In genomic region chr2:152397004-152397589, GRCm38 (mm10) we compare ENCODE assay signal across 8 mouse cellular contexts. TPM values are rescaled to one million over a fixed set of nuclear protein-coding genes. Genes with fewer than 3 reads are reported as not detected.
DNase-seq lines count a peak whose midpoint lies in the region; ATAC-seq and TF ChIP-seq lines count a peak whose summit lies in the region.

No protein-coding gene starts in this region.

- no peaks in the 10 kb centered on the region for H3K27me3 ChIP-seq in ES-Bruce4 (ENCODE audit: control insufficient read depth, insufficient read depth, low read length, poor library complexity, severe bottlenecking)
- no peaks in the 10 kb centered on the region for H3K27me3 ChIP-seq in forebrain, embryonic 15.5 days

- under 1% methylated on average over 72 of the region's 77 CpGs for WGBS in forebrain, embryonic 15.5 days
- under 1% methylated on average over 77 of the region's 77 CpGs for WGBS in lung, adult 2 months

- H3K4me1 ChIP-seq in ES-Bruce4 (ENCODE audit: control insufficient read depth, insufficient read depth, low read length): peaks cover 7% of the 10 kb centered on the region
- peaks cover 46% of the 10 kb centered on the region for H3K4me1 ChIP-seq in forebrain, embryonic 15.5 days
- H3K4me1 ChIP-seq in lung, adult 2 months (ENCODE audit: control insufficient read depth, insufficient read depth, low read length): peaks cover 3% of the 10 kb centered on the region; the same call in 1 of the 2 replicates

- no peaks in the 10 kb centered on the region for H3K36me3 ChIP-seq in ES-Bruce4 (ENCODE audit: control insufficient read depth, insufficient read depth, low read length, poor library complexity, severe bottlenecking)
- H3K36me3 ChIP-seq in forebrain, embryonic 15.5 days: no peaks in the 10 kb centered on the region

- peak overlapping the region; percentile 41; the same call in 1 of the 2 replicates for H3K27ac ChIP-seq in ES-Bruce4 (ENCODE audit: insufficient read depth, low read length)
- H3K27ac ChIP-seq in forebrain, embryonic 15.5 days (replicated peaks): peak overlapping the region; percentile 100
- H3K27ac ChIP-seq in layer of hippocampus, adult 2 months: peak overlapping the region; percentile 99

- intact Hi-C loops in heart, postnatal 25 days (cut with DNase I): no loop called here

- H3K9ac ChIP-seq in ES-Bruce4 (ENCODE audit: low read depth, poor library complexity, severe bottlenecking): peak overlapping the region; percentile 93
- H3K9ac ChIP-seq in forebrain, embryonic 15.5 days (replicated peaks): peak overlapping the region; percentile 96

- no peaks in the 10 kb centered on the region for H3K9me3 ChIP-seq in ES-Bruce4 (replicated peaks; ENCODE audit: control insufficient read depth, insufficient read depth, low read length, poor library complexity, severe bottlenecking)
- no peaks in the 10 kb centered on the region for H3K9me3 ChIP-seq in forebrain, embryonic 15.5 days

- H3K4me2 ChIP-seq in forebrain, embryonic 15.5 days (replicated peaks): peak overlapping the region; percentile 93

- H3K4me3 ChIP-seq in ES-Bruce4 (ENCODE audit: low read depth, low read length): peak overlapping the region; percentile 81
- peak overlapping the region; percentile 86 for H3K4me3 ChIP-seq in forebrain, embryonic 15.5 days
- peak overlapping the region; percentile 90 for H3K4me3 ChIP-seq in layer of hippocampus, adult 2 months
- H3K4me3 ChIP-seq in lung, adult 2 months (replicated peaks; ENCODE audit: extremely low read depth, low read depth, low read length): peak overlapping the region; percentile 70

- no peak for TF ChIP-seq EP300 in ES-Bruce4 (IDR thresholded peaks at IDR 0.05; ENCODE audit: insufficient read depth, low read depth, low read length)

- TF ChIP-seq POLR2A in ES-Bruce4 (IDR thresholded peaks at IDR 0.05; ENCODE audit: insufficient read depth, low read length): no peak
- TF ChIP-seq POLR2A in brain, embryonic 14.5 days (IDR thresholded peaks at IDR 0.05; ENCODE audit: borderline replicate concordance, extremely low read depth, insufficient read depth, insufficient read length, poor library complexity, severe bottlenecking): peak; percentile 25
- TF ChIP-seq POLR2A in lung, adult 2 months (IDR thresholded peaks at IDR 0.05; ENCODE audit: borderline replicate concordance, extremely low read depth, low read depth, low read length): no peak

- peak; percentile 6 for ATAC-seq in forebrain, embryonic 15.5 days (replicated peaks)

- no peak for TF ChIP-seq CTCF in ES-Bruce4 (IDR thresholded peaks at IDR 0.05; ENCODE audit: low read depth, low read length)
- TF ChIP-seq CTCF in brain, embryonic 14.5 days (IDR thresholded peaks at IDR 0.05; ENCODE audit: borderline replicate concordance, extremely low read depth, insufficient read depth, insufficient read length): no peak
- no peak for TF ChIP-seq CTCF in layer of hippocampus, adult 2 months (conservative IDR thresholded peaks at IDR 0.05)
- TF ChIP-seq CTCF in lung, adult 2 months (IDR thresholded peaks at IDR 0.05; ENCODE audit: insufficient read depth, low read length): no peak

- DNase-seq in brain, embryonic 14.5 days (ENCODE audit: low read depth): peak; percentile 90
- DNase-seq in heart, postnatal 25 days (ENCODE audit: low spot score): peak; percentile 69
- DNase-seq in layer of hippocampus, adult 2 months (ENCODE audit: low spot score in 2 of 2): peak; percentile 83 to 87
- DNase-seq in lung, adult 2 months: peak; percentile 60
- peak; percentile 75 for DNase-seq in ovary, postnatal 14 days (ENCODE audit: low spot score)
- DNase-seq in thymus, postnatal 10 days (ENCODE audit: low spot score in 2 of 2): peak; percentile 40 to 58

RNA-seq across cellular contexts. Expression of gene Sox12, which starts 0.8 kb away (rescaled TPM):
- 27.5 and 31.3 TPM in 2 replicates for polyA plus RNA-seq in ES-Bruce4 (2011; ENCODE audit: insufficient read depth, insufficient read length, low read depth, missing spikeins)
- polyA plus RNA-seq in brain, embryonic 14.5 days (2012; rRNA removed): 87.0 and 105 TPM in 2 replicates
- 17.7 and 18.3 TPM in 2 replicates for polyA plus RNA-seq in forebrain, embryonic 15.5 days (2015; fragmentation: Nextera tagmentation; extraction: Ambion mirVana)
- total RNA-seq in heart, postnatal 25 days (2021): 1 to 10 TPM; 9.5 to 9.7 TPM
- total RNA-seq in layer of hippocampus, adult 2 months (2021): 10 to 100 TPM; 16.5 to 19.5 TPM
- polyA plus RNA-seq in lung, adult 2 months (2012; rRNA removed): 5.6 and 5.8 TPM in 2 replicates

RNA-seq across cellular contexts. Expression of gene Zcchc3, which starts 17.7 kb away (rescaled TPM):
- polyA plus RNA-seq in ES-Bruce4 (2011; ENCODE audit: insufficient read depth, insufficient read length, low read depth, missing spikeins): 26.7 and 30.6 TPM in 2 replicates
- 18.1 and 19.9 TPM in 2 replicates for polyA plus RNA-seq in brain, embryonic 14.5 days (2012; rRNA removed)
- 18.7 TPM in 2 replicates for polyA plus RNA-seq in forebrain, embryonic 15.5 days (2015; fragmentation: Nextera tagmentation; extraction: Ambion mirVana)
- total RNA-seq in heart, postnatal 25 days (2021): 10 to 100 TPM in 1 of 2 experiments, 1 to 10 TPM in 1; 9.7 to 10.1 TPM
- 10 to 100 TPM in 1 of 2 experiments, 1 to 10 TPM in 1; 9.9 to 10.1 TPM for total RNA-seq in layer of hippocampus, adult 2 months (2021)
- 5.1 and 5.8 TPM in 2 replicates for polyA plus RNA-seq in lung, adult 2 months (2012; rRNA removed)

RNA-seq across cellular contexts. Expression of gene 6820408C15Rik, which starts 18.3 kb away (rescaled TPM):
- not detected in 2 replicates for polyA plus RNA-seq in ES-Bruce4 (2011; ENCODE audit: insufficient read depth, insufficient read length, low read depth, missing spikeins)
- polyA plus RNA-seq in brain, embryonic 14.5 days (2012; rRNA removed): 1.4 and 2.6 TPM in 2 replicates
- 2.1 and 3.7 TPM in 2 replicates for polyA plus RNA-seq in forebrain, embryonic 15.5 days (2015; fragmentation: Nextera tagmentation; extraction: Ambion mirVana)
- total RNA-seq in heart, postnatal 25 days (2021): 1 to 10 TPM; 2.8 to 3.0 TPM
- 1 to 10 TPM; 2.4 to 3.2 TPM for total RNA-seq in layer of hippocampus, adult 2 months (2021)
- 8.1 and 8.5 TPM in 2 replicates for polyA plus RNA-seq in lung, adult 2 months (2012; rRNA removed)

RNA-seq across cellular contexts. Expression of gene Nrsn2, which starts 20.7 kb away (rescaled TPM):
- polyA plus RNA-seq in ES-Bruce4 (2011; ENCODE audit: insufficient read depth, insufficient read length, low read depth, missing spikeins): 1.1 TPM in 1 of 2 replicates, not detected in the other
- 25.8 and 33.1 TPM in 2 replicates for polyA plus RNA-seq in brain, embryonic 14.5 days (2012; rRNA removed)
- 13.5 and 13.6 TPM in 2 replicates for polyA plus RNA-seq in forebrain, embryonic 15.5 days (2015; fragmentation: Nextera tagmentation; extraction: Ambion mirVana)
- not detected for total RNA-seq in heart, postnatal 25 days (2021)
- total RNA-seq in layer of hippocampus, adult 2 months (2021): 10 to 100 TPM; 66.3 to 83.0 TPM
- polyA plus RNA-seq in lung, adult 2 months (2012; rRNA removed): 0.17 TPM in 1 of 2 replicates, not detected in the other

RNA-seq across cellular contexts. Expression of gene Trib3, which starts 53.3 kb away (rescaled TPM):
- polyA plus RNA-seq in ES-Bruce4 (2011; ENCODE audit: insufficient read depth, insufficient read length, low read depth, missing spikeins): 11.4 and 12.3 TPM in 2 replicates
- polyA plus RNA-seq in brain, embryonic 14.5 days (2012; rRNA removed): 0.62 and 0.70 TPM in 2 replicates
- polyA plus RNA-seq in forebrain, embryonic 15.5 days (2015; fragmentation: Nextera tagmentation; extraction: Ambion mirVana): 0.55 and 0.85 TPM in 2 replicates
- 1 to 10 TPM; 2.2 to 3.0 TPM for total RNA-seq in heart, postnatal 25 days (2021)
- under 1 TPM; 0.41 to 0.54 TPM for total RNA-seq in layer of hippocampus, adult 2 months (2021)
- 6.1 and 6.9 TPM in 2 replicates for polyA plus RNA-seq in lung, adult 2 months (2012; rRNA removed)

Comparison
In these comparisons a context has a peak if more than half of its experiments do, and no peak if none do; other contexts are left out.
1. Peak in every context shown above with its lines: DNase-seq, ATAC-seq, H3K4me3 ChIP-seq and H3K27ac ChIP-seq.
2. H3K27ac ChIP-seq: peak in every context shown above with its lines; median percentile 100 in forebrain, embryonic 15.5 days; 99 in layer of hippocampus, adult 2 months; 41 in ES-Bruce4.